Mouse (Mus musculus) hindbrain, embryonic 16.5 days (tissue): ENCODE results near the gene Hoxa9. TPM values are rescaled to one million over a fixed set of nuclear protein-coding genes. Genes with fewer than 3 reads are reported as not detected.

Experiments
- ATAC-seq: fragments of 200-750 bp; cut with Nextera tagmentation; 2 replicates; pipeline ENCODE4 v1.8.0; 2017; ENCODE audit warnings: moderate TSS enrichment, moderate library complexity
- H3K27ac ChIP-seq: fragments of 300-500 bp; sonication (generic); 2 replicates; pipeline ENCODE4 v1.5.1; 2014; ENCODE audit warnings: low read depth, mild to moderate bottlenecking, control low read depth, low read length, moderate library complexity
- H3K27me3 ChIP-seq: fragments of 300-500 bp; sonication (generic); replicated peaks from 2 replicates; pipeline ENCODE4 v1.6.1; 2014; ENCODE audit warnings: low read length; ENCODE audit not compliant: control insufficient read depth, insufficient read depth
- H3K36me3 ChIP-seq: fragments of 300-500 bp; sonication (generic); 2 replicates; pipeline ENCODE4 v1.6.1; 2014; ENCODE audit warnings: mild to moderate bottlenecking, low read length, moderate library complexity, mixed read lengths; ENCODE audit not compliant: control insufficient read depth, insufficient read depth
- H3K4me1 ChIP-seq: fragments of 300-500 bp; sonication (generic); 2 replicates; pipeline ENCODE4 v1.6.1; 2014; ENCODE audit warnings: low read depth, low read length; ENCODE audit not compliant: control insufficient read depth, insufficient read depth
- H3K4me2 ChIP-seq: fragments of 300-500 bp; sonication (generic); 2 replicates; pipeline ENCODE4 v1.6.1; 2014; ENCODE audit warnings: mild to moderate bottlenecking, low read length, control low read depth, moderate library complexity
- H3K4me3 ChIP-seq: fragments of 300-500 bp; sonication (generic); 2 replicates; pipeline ENCODE4 v1.5.1; 2014; ENCODE audit warnings: mild to moderate bottlenecking, low read length, control low read depth, moderate library complexity
- H3K9ac ChIP-seq: fragments of 300-500 bp; sonication (generic); 2 replicates; pipeline ENCODE4 v1.6.1; 2014; ENCODE audit warnings: low read depth, mild to moderate bottlenecking, control low read depth, low read length, moderate library complexity
- H3K9me3 ChIP-seq: fragments of 300-500 bp; sonication (generic); 2 replicates; pipeline ENCODE4 v1.6.1; 2014; ENCODE audit warnings: mild to moderate bottlenecking, low read length, moderate library complexity; ENCODE audit not compliant: control insufficient read depth
- WGBS: fragments of 180-500 bp; shearing (Covaris S2); extraction: QIAGEN DNeasy Blood & Tissue Kit; methylation state at CpG from one replicate; pipeline ENCODE4 v1.1.7; 2014; 5-methylcytosine and 5-hydroxymethylcytosine counted together
- polyA plus RNA-seq: library from polyadenylated mRNA; unstranded; fragments of >200 nt; fragmentation: Nextera tagmentation; extraction: Ambion mirVana; gene quantifications from 2 replicates; pipeline ENCODE4 v1.2.1, GENCODE M21; 2015

The Hoxa9 gene
- polyA plus RNA-seq, 1 experiment from 2014 or later, result 0.48 TPM

DNA sequence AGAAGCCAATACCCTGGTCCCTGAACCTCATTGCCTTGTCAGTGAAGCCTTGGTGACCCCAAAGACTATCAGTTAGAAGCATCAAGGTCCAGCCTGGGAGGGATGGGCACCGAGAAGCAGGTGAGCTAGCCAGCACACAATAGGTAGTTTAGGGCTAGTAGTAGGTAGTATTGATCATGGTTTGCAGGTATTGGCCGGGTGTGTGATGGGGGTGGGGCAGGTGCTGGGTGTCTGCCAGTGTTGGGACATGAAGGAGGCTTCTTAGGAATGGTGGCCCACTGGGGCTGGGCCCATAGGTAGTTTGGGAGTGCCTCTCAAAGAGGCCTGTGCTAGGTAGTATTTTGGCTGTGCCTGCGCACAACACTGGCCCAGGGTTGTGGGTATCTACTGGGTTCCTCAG is 15.8 kb downstream of the Hoxa9 start:
- no peaks in the 10 kb centered on the region for H3K9me3 ChIP-seq
- H3K36me3 ChIP-seq, result no peaks in the 10 kb centered on the region
- H3K27ac ChIP-seq, result no peak overlapping the region
- H3K4me1 ChIP-seq, result no peaks in the 10 kb centered on the region; the same call in 1 of the 2 replicates
- no peak overlapping the region for H3K4me2 ChIP-seq
- 25% methylated on average over 3 of the region's 3 CpGs for WGBS
- H3K4me3 ChIP-seq, result no peak overlapping the region
- no peak overlapping the region for H3K9ac ChIP-seq
- no peak for ATAC-seq
- peaks cover 69% of the 10 kb centered on the region for H3K27me3 ChIP-seq

DNA sequence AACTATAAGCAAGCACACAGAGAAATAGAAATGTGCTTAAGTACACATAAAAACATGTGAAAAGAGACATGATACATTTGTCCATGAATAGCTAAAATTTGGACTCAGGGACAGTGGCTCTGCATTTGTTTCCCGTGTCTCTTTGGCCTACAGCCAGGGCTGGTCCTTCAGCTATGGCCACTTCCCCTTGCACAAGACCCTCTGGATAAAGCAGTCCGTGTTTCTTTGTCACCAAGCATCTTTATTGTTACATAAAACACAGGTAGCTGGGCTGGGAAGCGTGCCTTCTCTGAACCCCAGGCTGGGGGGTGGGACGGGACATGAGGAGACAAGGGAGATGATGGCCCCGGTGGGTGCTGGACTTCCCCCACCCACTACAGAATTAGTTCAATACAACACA is 16.6 kb downstream of the Hoxa9 start:
- Histone ChIP-seq H3K9me3 (no peaks in the 10 kb centered on the region), H3K9ac (no peak overlapping the region), H3K4me2 (no peak overlapping the region), H3K36me3 (no peaks in the 10 kb centered on the region), H3K4me1 (no peaks in the 10 kb centered on the region; the same call in 1 of the 2 replicates), H3K27me3 (peaks cover 70% of the 10 kb centered on the region), H3K4me3 (no peak overlapping the region), H3K27ac (no peak overlapping the region)
- ATAC-seq, result no peak
- WGBS, result 17% methylated on average over 5 of the region's 5 CpGs

DNA sequence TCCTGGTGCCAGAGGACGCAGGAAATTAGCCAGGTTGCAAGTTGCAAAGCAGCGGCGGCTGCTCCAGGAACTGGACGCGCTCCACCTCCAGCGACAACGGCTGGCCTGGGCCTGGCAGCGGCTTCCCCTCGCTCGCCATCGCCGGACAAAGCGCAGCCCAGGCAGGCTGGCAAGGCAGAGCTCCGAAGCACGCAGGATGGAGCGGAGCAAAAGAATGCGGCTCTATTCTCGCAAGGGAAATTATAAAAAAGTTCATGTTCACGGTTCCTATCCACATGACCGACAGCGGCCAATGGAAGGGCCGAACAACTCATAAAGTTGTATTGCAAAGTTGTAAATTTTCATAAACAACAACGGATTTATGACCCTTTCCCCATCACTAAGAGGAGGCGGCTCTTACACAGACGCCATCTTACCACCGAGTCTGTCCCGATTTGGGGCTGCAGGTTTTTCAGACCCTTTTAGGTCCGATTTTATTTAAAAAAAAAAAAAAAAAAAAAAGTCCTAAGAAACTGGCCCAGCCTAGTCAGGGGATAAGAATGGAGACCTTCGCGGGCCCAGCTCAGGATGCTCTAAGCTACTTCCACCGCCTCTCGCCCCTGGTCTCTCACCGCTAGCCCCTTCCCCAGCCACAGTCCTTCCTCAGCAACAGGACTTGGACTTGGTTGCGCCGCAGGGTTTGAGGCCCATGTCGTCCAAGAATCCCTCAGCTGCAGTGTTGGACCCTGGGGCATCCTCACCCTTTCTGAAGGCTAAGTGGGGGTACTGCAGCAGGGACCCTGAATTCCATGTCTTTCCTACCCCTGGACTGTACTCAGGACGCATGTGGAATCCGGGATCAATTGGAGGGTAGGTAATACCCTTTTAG is 17.5 kb downstream of the Hoxa9 start, which contains the start of the genes Hoxa3 and Gm28308:
Hoxa3 (minus strand) TSS at position 218 of the 868 bp plus-strand sequence.
Gm28308 (minus strand) TSS at position 221 of the 868 bp plus-strand sequence.
- WGBS, result 8% methylated on average over 38 of the region's 38 CpGs
- no peak for ATAC-seq
- H3K4me2 ChIP-seq, result peak within 1 kb of the TSS; percentile 38
- no peaks in the 10 kb centered on the region for H3K9me3 ChIP-seq
- no peak within 1 kb of the TSS; the same call in 1 of the 2 replicates for H3K9ac ChIP-seq
- H3K4me3 ChIP-seq, result peak within 1 kb of the TSS; percentile 30
- H3K27ac ChIP-seq, result peak within 1 kb of the TSS; percentile 54
- H3K27me3 ChIP-seq, result peaks cover 69% of the 10 kb centered on the region
- H3K4me1 ChIP-seq, result no peaks in the 10 kb centered on the region; the same call in 1 of the 2 replicates
- no peaks in the 10 kb centered on the region for H3K36me3 ChIP-seq

DNA sequence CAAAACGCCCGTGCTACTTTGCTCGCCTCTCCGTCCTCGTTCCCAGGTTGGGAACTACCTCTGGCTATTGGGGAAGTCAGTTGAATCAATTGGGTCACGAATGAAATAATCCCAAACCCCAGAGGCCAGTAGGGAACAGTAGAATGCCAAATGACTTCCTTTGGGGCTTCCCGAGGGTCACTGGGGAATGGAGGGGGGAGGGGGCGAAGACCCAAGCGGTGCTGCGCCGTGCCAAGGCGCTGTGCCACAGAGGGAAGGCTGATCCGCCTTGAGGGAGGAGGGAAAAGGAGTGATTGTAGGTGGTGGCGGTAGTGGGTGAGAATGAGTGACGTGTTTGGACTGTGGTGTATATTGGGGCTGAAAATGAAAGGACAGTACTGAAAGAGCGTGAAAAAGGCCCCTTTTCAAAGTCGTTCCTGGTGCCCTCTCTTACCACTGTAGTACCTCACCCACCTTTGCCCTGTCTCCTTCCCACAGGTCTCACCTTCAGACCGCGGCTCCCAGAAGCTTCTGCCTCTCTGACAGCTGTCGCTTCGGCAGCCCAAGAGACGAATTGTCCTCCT is 18.3 kb downstream of the Hoxa9 start:
- Histone ChIP-seq H3K36me3 (no peaks in the 10 kb centered on the region), H3K9ac (no peak overlapping the region), H3K27me3 (peaks cover 72% of the 10 kb centered on the region), H3K9me3 (no peaks in the 10 kb centered on the region), H3K4me3 (peak overlapping the region; percentile 30), H3K4me1 (no peaks in the 10 kb centered on the region; the same call in 1 of the 2 replicates), H3K27ac (peak overlapping the region; percentile 48), H3K4me2 (peak overlapping the region; percentile 23)
- ATAC-seq, result no peak
- WGBS, result 4% methylated on average over 22 of the region's 22 CpGs

DNA sequence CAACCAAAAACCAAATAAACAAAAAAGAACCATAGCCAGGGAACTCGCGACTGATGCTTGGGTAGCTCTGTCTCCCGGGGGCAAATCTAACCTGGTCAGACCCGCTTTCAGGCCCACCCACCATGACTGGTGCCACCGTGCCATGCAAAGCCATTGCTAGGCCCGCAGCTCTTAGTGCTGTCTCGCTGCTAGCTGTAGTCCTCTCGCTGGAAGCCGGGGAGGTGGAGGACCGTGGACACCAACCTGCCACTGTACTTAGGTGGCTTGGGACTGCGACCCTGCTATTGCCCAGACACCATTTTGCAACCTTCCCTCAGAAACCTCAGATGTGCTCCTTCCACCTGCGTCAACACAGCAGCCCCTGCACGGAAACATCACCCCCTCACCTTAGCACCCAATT is 18.9 kb downstream of the Hoxa9 start:
- H3K4me3 ChIP-seq, result peak overlapping the region; percentile 30
- H3K9ac ChIP-seq, result peak overlapping the region; percentile 41
- peaks cover 79% of the 10 kb centered on the region for H3K27me3 ChIP-seq
- no peaks in the 10 kb centered on the region for H3K36me3 ChIP-seq
- ATAC-seq, result no peak
- peak overlapping the region; percentile 38 for H3K4me2 ChIP-seq
- H3K27ac ChIP-seq, result peak overlapping the region; percentile 54; the same call in 1 of the 2 replicates
- H3K9me3 ChIP-seq, result no peaks in the 10 kb centered on the region
- H3K4me1 ChIP-seq, result no peaks in the 10 kb centered on the region; the same call in 1 of the 2 replicates
- 4% methylated on average over 13 of the region's 13 CpGs for WGBS

DNA sequence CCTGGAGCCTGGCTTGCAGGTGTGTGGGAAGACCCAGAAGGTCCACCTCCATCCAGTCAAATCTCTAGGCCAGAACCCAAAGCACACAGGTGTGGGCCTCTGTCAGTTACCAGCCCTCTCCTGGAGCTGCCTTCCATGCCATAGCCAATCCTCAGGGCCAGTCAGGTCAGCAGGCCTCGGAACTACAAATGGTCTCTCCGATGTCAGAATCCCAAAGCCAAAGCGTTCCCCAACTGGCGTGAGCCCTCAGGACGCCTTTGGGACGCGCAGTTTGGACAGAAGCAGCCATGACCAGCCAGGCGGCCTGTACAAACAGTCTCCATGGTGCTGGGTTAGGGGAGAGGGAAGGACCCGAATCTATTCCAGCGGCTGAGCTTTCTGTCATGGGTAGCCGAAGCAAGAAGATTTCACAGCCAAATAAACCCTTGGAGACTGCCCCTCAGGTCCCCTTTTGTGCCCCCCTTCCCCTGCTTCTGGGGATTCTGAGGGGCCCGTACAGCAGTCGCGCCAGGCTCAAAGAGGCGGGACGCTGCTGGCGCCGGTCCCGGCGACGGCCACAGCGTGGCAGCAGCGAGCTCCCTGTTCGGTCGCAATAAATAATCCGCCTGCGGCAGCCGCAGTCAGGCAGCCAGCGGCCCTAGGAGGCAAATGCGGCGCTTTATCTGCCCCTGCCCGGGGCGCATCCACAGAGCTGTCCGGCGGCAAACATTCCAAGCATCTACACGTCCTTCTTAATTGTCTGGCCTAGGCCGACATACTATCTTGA is 19.5 kb downstream of the Hoxa9 start:
- no peaks in the 10 kb centered on the region; the same call in 1 of the 2 replicates for H3K4me1 ChIP-seq
- H3K4me2 ChIP-seq, result peak overlapping the region; percentile 38

DNA sequence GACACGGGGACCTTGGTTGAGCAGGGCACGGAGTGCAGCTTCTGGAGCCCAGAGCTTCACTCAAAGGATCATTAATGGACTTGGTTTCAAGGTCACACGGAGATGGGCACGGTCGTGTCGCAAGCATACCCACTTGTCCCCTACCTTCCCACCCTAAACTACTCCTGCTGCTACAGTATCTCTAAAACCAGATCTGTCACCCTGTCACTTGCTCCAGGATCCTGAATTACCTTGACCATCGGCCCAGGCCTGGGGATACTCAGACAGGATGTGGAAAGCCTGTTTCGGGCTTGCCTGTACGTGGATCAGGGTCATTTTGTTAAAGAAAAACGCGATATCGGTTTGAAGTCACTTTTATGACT is 21.2 kb downstream of the Hoxa9 start:
- Histone ChIP-seq H3K4me2 (peak overlapping the region; percentile 52), H3K4me1 (no peaks in the 10 kb centered on the region; the same call in 1 of the 2 replicates)

More for the DNA sequence above, 19.5 kb downstream of the Hoxa9 start:
- WGBS, result 1% methylated on average over 37 of the region's 37 CpGs
- H3K27ac ChIP-seq, result peak overlapping the region; percentile 54; the same call in 1 of the 2 replicates
- peak overlapping the region; percentile 41; the same call in 1 of the 2 replicates for H3K9ac ChIP-seq
- peaks cover 77% of the 10 kb centered on the region for H3K27me3 ChIP-seq
- peak overlapping the region; percentile 30 for H3K4me3 ChIP-seq
- H3K36me3 ChIP-seq, result no peaks in the 10 kb centered on the region
- ATAC-seq, result peak; percentile 66
- no peaks in the 10 kb centered on the region for H3K9me3 ChIP-seq

DNA sequence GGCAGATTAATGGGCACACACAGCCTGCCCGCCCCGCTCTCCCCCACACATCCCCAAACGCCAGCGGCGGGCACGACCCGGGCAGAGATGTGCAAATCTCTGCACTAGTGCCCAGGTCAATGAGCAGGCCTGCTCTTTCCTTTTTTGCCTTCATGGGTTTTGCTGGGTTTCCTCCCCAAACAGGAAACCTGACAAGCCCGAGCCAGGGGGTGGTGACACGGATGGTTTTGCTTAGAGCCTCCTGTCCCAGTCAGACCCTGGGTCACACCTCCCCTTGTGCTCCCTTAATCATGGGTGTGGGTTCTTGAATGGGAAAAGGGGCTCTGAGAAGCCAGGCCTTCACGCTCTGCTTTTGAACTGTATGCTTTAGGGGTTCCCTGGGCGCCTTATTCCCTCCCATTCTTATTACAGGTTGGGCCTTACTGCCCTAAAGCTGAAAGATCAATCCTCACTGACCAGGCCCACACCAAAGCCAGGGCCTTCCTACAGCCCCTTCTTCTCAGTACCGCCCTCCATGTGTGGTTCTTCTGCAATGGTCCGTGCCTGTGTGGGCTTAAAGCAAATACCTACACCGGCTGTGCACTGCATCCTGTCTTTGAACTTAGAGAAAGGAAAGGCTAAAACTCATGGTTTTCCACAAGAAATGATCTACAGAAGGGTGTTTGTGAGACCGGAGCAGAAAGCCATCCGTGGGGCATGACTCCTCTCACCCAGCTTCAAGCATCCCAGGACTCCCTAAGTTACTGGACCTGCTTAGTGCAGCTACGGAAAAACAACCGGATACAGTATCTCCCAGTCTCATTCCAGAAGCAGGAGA is 21.8 kb downstream of the Hoxa9 start:
- Histone ChIP-seq H3K4me2 (peak overlapping the region; percentile 52), H3K27me3 (peaks cover 59% of the 10 kb centered on the region), H3K4me1 (no peaks in the 10 kb centered on the region; the same call in 1 of the 2 replicates), H3K36me3 (no peaks in the 10 kb centered on the region), H3K9ac (peak overlapping the region; percentile 37), H3K27ac (peak overlapping the region; percentile 52), H3K4me3 (peak overlapping the region; percentile 33), H3K9me3 (no peaks in the 10 kb centered on the region)
- ATAC-seq, result 0 out of 2 replicates have a peak, but pooled peaks have one; percentile 10
- 7% methylated on average over 18 of the region's 18 CpGs for WGBS

More for the DNA sequence above, 21.2 kb downstream of the Hoxa9 start:
- Histone ChIP-seq H3K9ac (no peak overlapping the region), H3K27me3 (peaks cover 61% of the 10 kb centered on the region), H3K27ac (no peak overlapping the region), H3K4me3 (peak overlapping the region; percentile 8; the same call in 1 of the 2 replicates), H3K36me3 (no peaks in the 10 kb centered on the region), H3K9me3 (no peaks in the 10 kb centered on the region)
- 8% methylated on average over 12 of the region's 12 CpGs for WGBS
- no peak for ATAC-seq
